Mouse (Mus musculus) brain, adult 10 weeks (tissue): Measurements from ENCODE around the gene Tdpoz5. TPM values are rescaled to one million over a fixed set of nuclear protein-coding genes. Genes with fewer than 3 reads are reported as not detected.

Experiments
- polyA plus RNA-seq: library from polyadenylated mRNA; stranded (reverse); fragments of 350-450 nt; fragmentation: Illumina TruSeq; extraction: RNeasy Lipid Tissue Mini Kit (QIAGEN cat#74804); gene quantifications from one replicate; pipeline ENCODE4 v1.2.3, GENCODE M21; 2015; ENCODE audit warnings: low read depth, low replicate concordance

Gene Tdpoz5
- not detected for polyA plus RNA-seq

DNA sequence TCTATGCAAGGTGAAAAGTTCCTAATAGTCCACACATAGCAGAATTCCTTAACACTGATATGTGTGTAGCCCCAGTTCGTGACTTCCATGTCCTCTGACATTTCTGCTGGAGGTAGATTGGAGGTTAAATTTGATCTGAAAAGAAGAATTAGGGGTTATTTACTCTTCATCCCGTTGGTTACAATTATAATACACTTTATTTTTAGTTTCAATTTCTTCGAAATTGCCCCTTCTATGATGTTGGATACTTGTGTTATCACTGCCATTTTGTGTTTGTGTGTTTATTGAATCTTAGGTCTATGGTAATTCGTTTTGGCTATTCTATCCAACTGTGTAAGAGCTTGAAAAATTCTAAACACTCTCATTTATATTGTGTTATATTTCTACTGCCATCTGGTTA is at the start of gene Tdpoz5:
Gene Tdpoz5, minus strand, starts transcription at position 101 of the 400 bp plus-strand sequence.

DNA sequence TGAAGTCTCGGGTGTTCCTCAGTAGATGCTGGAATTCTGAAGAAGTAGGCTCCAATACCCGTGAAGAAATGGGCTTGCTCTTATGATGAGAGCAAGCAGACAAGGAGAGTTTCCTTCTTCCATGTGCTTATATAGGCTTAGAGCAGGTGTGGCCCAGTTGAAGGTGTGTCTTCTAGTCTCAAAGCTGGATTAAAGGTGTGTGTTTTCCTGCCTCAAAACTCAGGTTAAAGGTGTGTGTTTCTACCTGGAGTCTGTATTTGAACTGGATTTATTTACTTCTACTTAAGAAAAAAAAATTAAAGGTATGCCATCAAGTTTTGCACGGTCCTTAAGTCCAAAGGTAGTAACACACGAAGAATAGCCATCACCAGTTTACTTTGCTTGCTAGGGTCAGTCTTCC is 17.7 kb downstream of the Tdpoz5 start, which contains the start of gene Gm9117:
Gene Gm9117, minus strand, starts transcription at position 101 of the 400 bp plus-strand sequence.

Other genes with a start within 250 kb of the Tdpoz5 start
- gene Gm5773, start 188.3 kb downstream of the Tdpoz5 start, polyA plus RNA-seq: not detected
- gene Tdpoz4, start 164.9 kb downstream of the Tdpoz5 start, polyA plus RNA-seq: not detected
- not detected for gene Tdpoz3, start 135.3 kb downstream of the Tdpoz5 start, polyA plus RNA-seq
- not detected for gene Gm9117, start 17.8 kb downstream of the Tdpoz5 start, polyA plus RNA-seq
- gene Gm9125, start 93.6 kb upstream of the Tdpoz5 start, polyA plus RNA-seq: not detected
- not detected for gene Gm10697, start 111.3 kb upstream of the Tdpoz5 start, polyA plus RNA-seq
- gene Gm10696, start 216.9 kb upstream of the Tdpoz5 start, polyA plus RNA-seq: not detected
- gene Gm5286, start 235.4 kb upstream of the Tdpoz5 start, polyA plus RNA-seq: not detected